Mouse (Mus musculus) limb, embryonic 15.5 days (tissue): ENCODE measurements around the gene Swi5. TPM values are rescaled to one million over a fixed set of nuclear protein-coding genes. Genes with fewer than 3 reads are reported as not detected.
A peak's percentile ranks its signal among the peaks of the same experiment; 100 is the strongest.

Experiments used
- ATAC-seq: fragments of 200-750 bp; cut with Nextera tagmentation; 2 replicates; pipeline ENCODE4 v1.8.0; 2017; ENCODE audit warnings: low read depth, moderate TSS enrichment; ENCODE audit not compliant: insufficient number of reproducible peaks, low FRiP score, low TSS enrichment
- H3K27ac ChIP-seq: fragments of 300-500 bp; sonication (generic); 2 replicates; pipeline ENCODE4 v1.5.1; 2015; ENCODE audit warnings: moderate library complexity, mild to moderate bottlenecking, inconsistent platforms
- H3K27me3 ChIP-seq: fragments of 300-500 bp; sonication (generic); 2 replicates; pipeline ENCODE4 v1.6.1; 2015; ENCODE audit warnings: inconsistent platforms
- H3K36me3 ChIP-seq: fragments of 300-500 bp; sonication (generic); 2 replicates; pipeline ENCODE4 v1.6.1; 2015; ENCODE audit warnings: inconsistent platforms
- H3K4me1 ChIP-seq: fragments of 300-500 bp; sonication (generic); 2 replicates; pipeline ENCODE4 v1.6.1; 2015; ENCODE audit warnings: inconsistent platforms
- H3K4me2 ChIP-seq: fragments of 300-500 bp; sonication (generic); 2 replicates; pipeline ENCODE4 v1.6.1; 2015; ENCODE audit warnings: mild to moderate bottlenecking, inconsistent platforms
- H3K4me3 ChIP-seq: fragments of 300-500 bp; sonication (generic); 2 replicates; pipeline ENCODE4 v1.5.1; 2015; ENCODE audit warnings: mild to moderate bottlenecking, inconsistent platforms
- H3K9ac ChIP-seq: fragments of 300-500 bp; sonication (generic); 2 replicates; pipeline ENCODE4 v1.6.1; 2015; ENCODE audit warnings: inconsistent platforms
- H3K9me3 ChIP-seq: fragments of 300-500 bp; sonication (generic); 2 replicates; pipeline ENCODE4 v1.6.1; 2016; ENCODE audit warnings: inconsistent platforms
- WGBS: fragments of 180-500 bp; shearing (Covaris S2); methylation state at CpG from one replicate; pipeline ENCODE4 v1.1.7; 2015; 5-methylcytosine and 5-hydroxymethylcytosine counted together
- polyA plus RNA-seq: library from polyadenylated mRNA; unstranded; fragments of >200 nt; fragmentation: Nextera tagmentation; extraction: Ambion mirVana; gene quantifications from 2 replicates; pipeline ENCODE4 v1.2.1, GENCODE M21; 2015

Swi5 gene
- polyA plus RNA-seq, 1 experiment from 2014 or later, result 413 TPM

DNA sequence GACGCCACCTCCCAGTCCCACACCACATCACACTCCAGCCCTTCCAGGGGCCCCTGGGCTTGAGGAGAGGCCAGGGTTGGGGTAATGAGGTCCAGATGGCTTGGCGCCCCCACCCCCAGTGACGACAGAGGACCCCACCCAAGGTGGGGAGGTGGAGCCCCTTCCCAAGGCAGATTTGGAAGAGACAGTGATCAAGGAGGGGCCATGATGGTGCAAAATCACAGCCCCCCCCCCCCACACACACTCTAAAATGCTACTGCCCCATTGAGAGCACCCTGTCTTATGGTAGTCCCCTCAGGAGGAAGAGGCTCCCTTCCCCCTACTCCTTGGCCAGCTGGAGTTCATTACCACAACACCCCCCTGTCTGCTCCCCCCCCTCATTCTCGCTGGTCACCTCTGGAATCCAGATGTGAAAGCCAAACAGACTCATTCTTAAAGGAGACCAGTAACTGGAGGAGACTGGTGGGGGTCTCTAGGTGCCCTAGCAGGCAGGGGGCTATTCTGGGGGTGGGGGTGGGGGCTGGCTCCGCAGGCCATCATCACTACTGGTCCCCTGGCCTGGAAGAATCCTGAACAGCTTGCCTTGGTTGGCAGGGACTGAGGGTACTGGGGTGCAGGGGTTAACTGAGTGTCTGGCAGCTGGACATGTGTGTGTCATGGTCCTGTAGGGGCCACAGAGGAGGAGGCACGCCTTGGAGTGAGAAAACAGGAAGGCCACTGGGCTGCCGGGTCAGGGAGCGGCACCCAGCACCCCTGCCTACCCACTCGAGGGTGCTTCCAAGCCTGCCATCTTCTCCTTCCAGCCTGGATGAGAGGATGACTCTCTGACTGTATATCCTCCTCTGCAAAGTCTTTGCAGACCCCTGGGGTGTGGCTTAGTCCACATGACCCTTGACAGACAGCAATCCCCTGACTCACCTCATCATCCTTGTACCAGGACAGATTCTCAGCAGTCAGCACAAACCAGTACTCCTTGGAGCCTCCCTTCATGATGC, 32.0 kb upstream of the Swi5 start:
- peaks cover 52% of the 10 kb centered on the region for H3K4me1 ChIP-seq
- peak; percentile 59 for ATAC-seq
- H3K27me3 ChIP-seq, result no peaks in the 10 kb centered on the region
- H3K4me2 ChIP-seq, result peak overlapping the region; percentile 66
- H3K4me3 ChIP-seq, result peak overlapping the region; percentile 50
- H3K36me3 ChIP-seq, result peaks cover 19% of the 10 kb centered on the region
- H3K27ac ChIP-seq, result peak overlapping the region; percentile 100
- H3K9ac ChIP-seq, result no peak overlapping the region
- no peaks in the 10 kb centered on the region for H3K9me3 ChIP-seq
- WGBS, result 16% methylated on average over 9 of the region's 9 CpGs

- Histone ChIP-seq H3K36me3 (peaks cover 17% of the 10 kb centered on the region), H3K4me1 (peaks cover 55% of the 10 kb centered on the region), H3K27ac (peak overlapping the region; percentile 100), H3K4me3 (peak overlapping the region; percentile 50), H3K9me3 (no peaks in the 10 kb centered on the region), H3K9ac (peak overlapping the region; percentile 67), H3K4me2 (peak overlapping the region; percentile 66), H3K27me3 (no peaks in the 10 kb centered on the region)
- WGBS, result 30% methylated on average over 14 of the region's 14 CpGs
- ATAC-seq, result no peak
Measured at GRCm38 (mm10) chr2:32318709-32319585, 31.1 kb upstream of the Swi5 start.

DNA sequence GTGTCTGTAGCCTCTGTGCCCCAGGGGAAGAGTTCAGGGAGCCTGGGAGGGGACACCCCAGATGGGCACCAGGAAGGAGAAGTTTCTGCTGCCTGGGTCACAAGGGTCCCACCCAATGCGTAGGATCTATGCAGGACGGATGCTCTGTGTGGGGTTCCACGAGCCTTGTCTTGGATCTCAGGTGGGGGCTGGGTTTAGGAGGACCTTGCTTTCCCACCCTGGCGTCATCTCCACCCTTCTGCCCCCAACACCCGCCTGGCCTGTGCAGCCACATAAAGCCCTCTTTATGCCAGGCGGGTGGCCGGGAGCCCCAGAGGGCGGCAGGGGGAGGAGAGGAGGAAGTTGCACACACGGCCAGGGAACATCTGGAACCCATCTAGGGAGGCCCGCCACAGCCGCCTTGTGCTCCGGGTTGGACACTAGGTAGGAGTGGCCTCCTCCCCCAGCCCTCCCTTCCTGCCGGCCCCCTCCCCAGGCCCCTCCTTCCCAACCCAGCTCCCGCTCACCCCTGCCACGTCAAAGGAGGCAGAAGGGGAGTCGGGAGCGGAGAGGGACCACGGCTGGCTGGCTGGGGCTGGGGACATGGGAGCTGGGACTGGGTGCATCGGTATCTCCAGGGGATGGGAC, 30.0 kb upstream of the Swi5 start:
- Histone ChIP-seq H3K9me3 (no peaks in the 10 kb centered on the region), H3K4me3 (peak overlapping the region; percentile 50), H3K4me2 (peak overlapping the region; percentile 66), H3K36me3 (peaks cover 16% of the 10 kb centered on the region), H3K27me3 (no peaks in the 10 kb centered on the region), H3K27ac (peak overlapping the region; percentile 100), H3K4me1 (peaks cover 55% of the 10 kb centered on the region), H3K9ac (peak overlapping the region; percentile 67)
- peak; percentile 85 for ATAC-seq
- WGBS, result under 1% methylated on average over 19 of the region's 19 CpGs

DNA sequence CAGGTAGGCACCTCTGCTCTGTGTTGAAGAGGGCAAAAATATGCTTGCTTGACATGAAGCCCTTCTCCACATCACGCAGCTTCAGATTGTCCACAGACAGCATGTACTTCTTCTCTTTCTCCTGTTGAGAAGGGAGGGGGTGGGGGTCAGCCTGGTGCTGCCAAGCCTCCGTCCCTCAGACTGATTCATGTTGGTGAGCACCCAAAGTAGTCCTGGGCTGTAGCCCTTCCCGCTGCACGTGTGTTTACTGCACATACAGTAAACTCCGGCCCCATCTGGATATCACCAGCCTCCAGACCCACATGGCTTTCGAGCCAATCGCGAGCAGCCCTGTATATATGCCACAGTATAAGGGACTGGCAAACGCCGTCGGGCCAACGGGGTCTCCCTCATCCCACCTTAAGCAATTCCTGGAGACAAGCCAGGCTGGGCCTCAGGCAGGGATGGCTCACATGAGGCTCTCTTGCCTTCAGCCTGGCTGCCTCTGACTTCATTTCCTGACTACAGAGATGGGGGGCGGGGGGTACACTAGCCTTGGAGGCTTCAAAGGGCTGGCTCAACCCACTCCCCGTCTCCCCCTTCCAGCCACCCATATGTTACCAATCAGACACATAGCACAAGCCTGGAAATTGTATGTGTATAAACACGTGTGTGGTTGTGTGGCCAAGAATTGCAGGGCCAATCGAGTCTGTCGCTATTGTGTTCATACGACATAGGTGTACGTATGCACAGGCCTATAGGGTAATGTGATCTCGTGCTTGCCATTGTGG, 29.2 kb upstream of the Swi5 start:
- Histone ChIP-seq H3K36me3 (peaks cover 13% of the 10 kb centered on the region; the same call in 1 of the 2 replicates), H3K27ac (peak overlapping the region; percentile 100), H3K4me2 (peak overlapping the region; percentile 66), H3K9ac (no peak overlapping the region), H3K4me1 (peaks cover 62% of the 10 kb centered on the region), H3K9me3 (no peaks in the 10 kb centered on the region), H3K27me3 (no peaks in the 10 kb centered on the region), H3K4me3 (peak overlapping the region; percentile 50; the same call in 1 of the 2 replicates)
- peak; percentile 69 for ATAC-seq
- 24% methylated on average over 20 of the region's 20 CpGs for WGBS

- H3K27me3 ChIP-seq, result no peaks in the 10 kb centered on the region
- peaks cover 14% of the 10 kb centered on the region for H3K36me3 ChIP-seq
- ATAC-seq, result no peak
- 7% methylated on average over 8 of the region's 8 CpGs for WGBS
- H3K27ac ChIP-seq, result peak overlapping the region; percentile 100
- 0 out of 2 replicates have a peak overlapping the region, but pooled peaks have one; percentile 21 for H3K9ac ChIP-seq
- no peaks in the 10 kb centered on the region for H3K9me3 ChIP-seq
- 0 out of 2 replicates have a peak overlapping the region, but pooled peaks have one; percentile 1 for H3K4me3 ChIP-seq
- H3K4me2 ChIP-seq, result peak overlapping the region; percentile 22
- peaks cover 70% of the 10 kb centered on the region for H3K4me1 ChIP-seq
Measured at GRCm38 (mm10) chr2:32315751-32316150, 27.9 kb upstream of the Swi5 start.

GRCm38 (mm10) chr2:32314831-32315230, 27.0 kb upstream of the Swi5 start:
- H3K36me3 ChIP-seq, result peaks cover 24% of the 10 kb centered on the region
- H3K9me3 ChIP-seq, result no peaks in the 10 kb centered on the region
- no peak overlapping the region for H3K4me3 ChIP-seq
- no peak overlapping the region for H3K9ac ChIP-seq
- H3K4me2 ChIP-seq, result no peak overlapping the region
- 90% methylated on average over 14 of the region's 14 CpGs for WGBS
- H3K27me3 ChIP-seq, result no peaks in the 10 kb centered on the region
- H3K27ac ChIP-seq, result peak overlapping the region; percentile 100
- peaks cover 70% of the 10 kb centered on the region for H3K4me1 ChIP-seq
- ATAC-seq, result no peak

GRCm38 (mm10) chr2:32312318-32312964, 24.6 kb upstream of the Swi5 start:
- Histone ChIP-seq H3K4me2 (peak overlapping the region; percentile 98), H3K4me3 (peak overlapping the region; percentile 64), H3K27me3 (no peaks in the 10 kb centered on the region), H3K9ac (peak overlapping the region; percentile 70), H3K36me3 (peaks cover 46% of the 10 kb centered on the region), H3K4me1 (peaks cover 62% of the 10 kb centered on the region), H3K9me3 (no peaks in the 10 kb centered on the region), H3K27ac (peak overlapping the region; percentile 81)
- peak; percentile 40; the same call in 1 of the 2 replicates for ATAC-seq
- 3% methylated on average over 55 of the region's 56 CpGs for WGBS

DNA sequence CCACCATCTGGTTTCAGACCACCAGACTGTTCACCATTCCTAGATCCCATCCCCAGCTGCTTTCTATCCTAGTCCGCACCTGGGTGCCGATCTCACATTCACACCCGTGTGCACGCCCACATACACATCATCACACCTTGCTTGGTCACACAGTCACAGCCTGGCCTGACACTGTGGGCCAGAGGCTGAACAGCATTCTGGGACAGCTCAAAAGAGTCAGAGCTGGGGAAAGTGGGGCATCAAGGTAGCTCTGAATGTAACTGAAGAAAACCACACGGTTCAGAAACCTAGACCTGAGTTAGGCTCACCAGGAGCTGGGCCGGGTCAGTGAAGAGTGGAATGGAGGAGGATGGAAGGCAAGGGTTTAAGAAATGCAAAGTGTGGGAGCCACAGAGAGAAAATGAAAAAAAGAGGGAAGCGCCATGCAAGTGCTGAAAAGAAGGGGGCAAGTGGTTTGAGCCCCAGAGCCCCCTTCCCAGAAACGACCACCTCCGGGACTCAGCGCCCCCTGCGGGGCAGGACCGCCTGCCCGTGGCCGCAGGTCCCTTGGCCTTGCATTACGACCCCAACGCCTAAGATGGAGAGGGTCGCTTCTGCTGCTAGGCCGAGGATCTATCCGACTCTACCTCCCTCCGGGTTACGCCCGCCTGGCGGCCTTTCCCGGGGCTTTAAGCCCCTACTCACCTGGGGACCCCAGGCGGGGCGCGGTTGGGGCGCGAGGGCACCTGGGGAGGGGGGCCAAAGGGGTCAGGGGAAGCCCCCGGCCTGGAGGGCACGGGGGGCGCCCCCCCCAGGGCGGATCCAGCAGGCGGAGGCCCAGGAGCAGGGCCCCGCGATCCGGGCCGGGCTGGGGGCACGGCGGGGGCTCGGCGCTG, 23.8 kb upstream of the Swi5 start:
- WGBS, result 6% methylated on average over 40 of the region's 42 CpGs
- Histone ChIP-seq H3K9ac (peak overlapping the region; percentile 70), H3K27ac (peak overlapping the region; percentile 81), H3K36me3 (peaks cover 54% of the 10 kb centered on the region), H3K4me2 (peak overlapping the region; percentile 98), H3K4me3 (peak overlapping the region; percentile 64), H3K27me3 (no peaks in the 10 kb centered on the region), H3K9me3 (no peaks in the 10 kb centered on the region), H3K4me1 (peaks cover 54% of the 10 kb centered on the region)
- ATAC-seq, result no peak

- peak overlapping the region; percentile 26; the same call in 1 of the 2 replicates for H3K9ac ChIP-seq
- peak overlapping the region; percentile 64; the same call in 1 of the 2 replicates for H3K4me3 ChIP-seq
- 77% methylated on average over 18 of the region's 18 CpGs for WGBS
- peaks cover 68% of the 10 kb centered on the region for H3K36me3 ChIP-seq
- no peaks in the 10 kb centered on the region for H3K27me3 ChIP-seq
- H3K4me2 ChIP-seq, result peak overlapping the region; percentile 98
- peaks cover 42% of the 10 kb centered on the region for H3K4me1 ChIP-seq
- peak overlapping the region; percentile 11; the same call in 1 of the 2 replicates for H3K27ac ChIP-seq
- no peaks in the 10 kb centered on the region for H3K9me3 ChIP-seq
- no peak for ATAC-seq
Measured at GRCm38 (mm10) chr2:32310096-32310845, 22.4 kb upstream of the Swi5 start.
